Mouse (Mus musculus): ENCODE measurements around the gene Fbh1.
A peak's percentile ranks its signal among the peaks of the same experiment; 100 is the strongest.

Gene Fbh1

GRCm38 (mm10) chr2:11777091-11778068 lies at the start of gene Fbh1, which contains the start of gene Ankrd16:
TSS of gene Fbh1 (minus strand) at chr2:11777582.
TSS of gene Ankrd16 (plus strand) at chr2:11777876.
- peak; percentile 100 for DNase-seq (ENCODE audit: low spot score)

GRCm38 (mm10) chr2:11801299-11801930 lies 24.0 kb upstream of the Fbh1 start:
- no peak for DNase-seq (ENCODE audit: low spot score)

- no peak for DNase-seq (ENCODE audit: low spot score)
These were observed 20.6 kb upstream of the Fbh1 start for GRCm38 (mm10) chr2:11797930-11798364.

GRCm38 (mm10) chr2:11794668-11795067 lies 17.3 kb upstream of the Fbh1 start:
- DNase-seq (ENCODE audit: low spot score), result no peak

DNA sequence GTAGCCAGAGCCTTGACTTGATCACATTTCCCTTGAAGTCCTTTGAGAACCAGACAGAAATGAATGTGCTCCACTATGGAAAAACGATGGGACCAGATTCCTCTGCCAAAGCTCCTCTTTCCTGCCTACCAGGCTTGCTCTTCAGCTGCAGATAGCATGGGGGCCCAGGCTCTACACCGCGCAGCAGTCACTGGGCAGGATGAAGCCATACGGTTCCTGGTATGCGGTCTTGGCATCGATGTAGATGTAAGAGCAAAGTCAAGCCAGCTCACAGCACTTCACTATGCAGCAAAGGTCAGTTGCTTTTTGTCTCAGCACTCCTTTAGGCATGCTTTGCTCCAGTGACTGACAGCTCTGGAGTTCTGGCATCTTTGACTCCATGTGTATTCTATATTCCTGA lies 6.8 kb upstream of the Fbh1 start:
- no peak for DNase-seq (ENCODE audit: low spot score)

- peak; percentile 92 for DNase-seq (ENCODE audit: low spot score)
These were observed 873 bp upstream of the Fbh1 start for GRCm38 (mm10) chr2:11778087-11778823.

GRCm38 (mm10) chr2:11776415-11776814 lies 967 bp downstream of the Fbh1 start:
- DNase-seq (ENCODE audit: low spot score), result no peak

GRCm38 (mm10) chr2:11775121-11775520 lies 2.3 kb downstream of the Fbh1 start:
- DNase-seq (ENCODE audit: low spot score), result no peak

- DNase-seq (ENCODE audit: low spot score), result no peak
These were observed 3.0 kb downstream of the Fbh1 start for GRCm38 (mm10) chr2:11774426-11774825.

GRCm38 (mm10) chr2:11772401-11772800 lies 5.0 kb downstream of the Fbh1 start:
- DNase-seq (ENCODE audit: low spot score), result no peak

- DNase-seq (ENCODE audit: low spot score), result no peak
These were observed 5.7 kb downstream of the Fbh1 start for GRCm38 (mm10) chr2:11771701-11772100.

GRCm38 (mm10) chr2:11767161-11767545 lies 10.2 kb downstream of the Fbh1 start:
- no peak for DNase-seq (ENCODE audit: low spot score)

- no peak for DNase-seq (ENCODE audit: low spot score)
These were observed 10.8 kb downstream of the Fbh1 start for GRCm38 (mm10) chr2:11766485-11767160.

DNA sequence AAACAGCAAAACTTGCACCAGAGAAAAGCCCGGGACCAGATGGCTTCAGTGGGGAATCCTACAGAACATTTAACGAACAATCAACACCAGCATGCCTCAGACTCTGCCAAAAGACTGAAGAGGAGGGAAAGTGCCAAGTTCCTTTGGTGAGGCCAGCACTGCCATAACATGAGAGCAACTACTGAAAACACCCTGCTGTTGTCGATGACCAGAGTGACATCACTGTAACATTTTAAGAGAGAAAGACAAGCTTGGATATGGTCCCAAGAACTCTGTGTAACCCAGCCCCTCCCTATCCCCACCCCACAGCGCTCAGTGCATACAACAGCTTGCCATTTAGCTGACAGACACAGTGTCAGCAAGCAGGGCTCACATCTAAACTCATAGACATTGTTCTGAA lies 11.7 kb downstream of the Fbh1 start:
- DNase-seq (ENCODE audit: low spot score), result no peak

GRCm38 (mm10) chr2:11762541-11762940 lies 14.8 kb downstream of the Fbh1 start:
- no peak for DNase-seq (ENCODE audit: low spot score)

DNA sequence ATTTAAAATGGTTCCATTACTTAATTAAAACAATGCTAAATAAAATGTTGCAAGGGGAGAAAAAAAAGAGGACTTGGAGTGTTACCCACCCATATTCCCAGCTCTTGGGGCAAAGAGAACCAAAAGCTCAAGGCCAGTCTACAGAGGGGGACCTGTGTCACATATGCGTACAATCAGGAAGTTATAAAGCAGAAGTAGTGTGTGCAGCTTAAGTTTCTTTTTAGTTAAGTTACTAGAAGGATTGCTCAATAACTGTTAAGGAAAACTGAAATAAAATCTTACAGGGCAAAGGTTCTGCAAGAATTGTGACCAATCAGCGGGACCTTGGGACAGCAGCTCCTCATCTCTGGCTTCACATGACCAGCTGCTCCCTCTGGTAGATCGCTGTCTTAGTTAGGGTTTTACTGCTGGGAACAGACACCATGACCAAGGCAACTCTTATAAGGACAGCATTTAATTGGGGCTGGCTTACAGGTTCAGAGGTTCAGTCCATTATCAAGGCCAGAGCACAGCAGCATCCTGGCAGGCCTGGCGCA lies 37.8 kb downstream of the Fbh1 start:
- DNase-seq (ENCODE audit: low spot score), result no peak

GRCm38 (mm10) chr2:11738794-11739193 lies 38.6 kb downstream of the Fbh1 start:
- no peak for DNase-seq (ENCODE audit: low spot score)

GRCm38 (mm10) chr2:11735853-11736252 lies 41.5 kb downstream of the Fbh1 start:
- no peak for DNase-seq (ENCODE audit: low spot score)

DNA sequence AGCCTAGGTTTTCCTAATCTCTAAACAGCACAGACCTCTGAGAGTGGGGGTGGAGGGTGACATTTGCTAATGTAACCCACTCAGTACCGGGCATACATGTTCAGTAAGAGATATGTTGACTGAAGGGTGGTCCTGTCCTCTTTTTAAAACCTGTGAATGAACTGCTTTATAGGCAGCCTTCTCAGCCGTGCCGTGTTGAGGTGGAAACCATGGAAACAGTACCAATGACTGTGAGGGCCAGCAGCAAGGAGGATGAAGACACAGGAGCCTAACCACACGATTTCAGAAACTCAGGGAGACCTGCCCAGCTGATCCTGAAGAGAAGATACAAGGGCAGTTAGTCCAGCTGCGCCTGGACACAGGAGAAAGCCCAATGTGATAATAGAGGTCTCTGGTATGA lies 44.4 kb downstream of the Fbh1 start:
- no peak for DNase-seq (ENCODE audit: low spot score)

GRCm38 (mm10) chr2:11729091-11729490 lies 48.3 kb downstream of the Fbh1 start:
- no peak for DNase-seq (ENCODE audit: low spot score)

GRCm38 (mm10) chr2:11727574-11727973 lies 49.8 kb downstream of the Fbh1 start:
- DNase-seq (ENCODE audit: low spot score), result no peak

DNA sequence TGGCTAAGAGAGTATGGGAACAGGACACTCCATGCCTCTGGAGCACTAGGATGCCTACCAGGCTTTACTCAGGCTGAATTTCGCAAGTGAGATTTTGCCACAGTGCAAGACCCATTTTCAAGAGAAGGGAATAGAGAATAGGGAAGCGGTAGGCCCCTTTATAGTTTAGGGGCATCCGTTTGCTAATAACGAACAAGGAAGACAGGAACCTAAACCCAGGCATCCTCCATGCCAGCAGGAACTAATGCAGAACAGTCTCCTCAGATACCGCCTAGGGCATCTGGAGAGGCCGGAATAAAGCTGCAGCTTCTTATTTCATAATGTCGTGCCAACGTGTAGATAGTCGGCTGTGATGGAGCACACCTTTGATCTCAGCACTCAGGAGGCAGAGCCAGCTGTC lies 54.8 kb downstream of the Fbh1 start:
- no peak for DNase-seq (ENCODE audit: low spot score)

All from testis, postnatal 10 days (tissue).